Mouse (Mus musculus) olfactory bulb, adult 2 months (tissue): ENCODE measurements around the gene Mfsd13b.

ENCODE experiments used
- CTCF ChIP-seq: fragments of 200-500 bp; IDR thresholded peaks from 2 replicates; pipeline ENCODE4 v1.5.1; 2012; ENCODE audit warnings: low read depth, mild to moderate bottlenecking, low read length, moderate library complexity; ENCODE audit not compliant: insufficient read depth
- POLR2A ChIP-seq: fragments of 200-500 bp; IDR thresholded peaks from 2 replicates; pipeline ENCODE4 v1.6.1; 2012; ENCODE audit warnings: mild to moderate bottlenecking, low read depth, low read length, moderate library complexity; ENCODE audit not compliant: insufficient read depth

GRCm38 (mm10) chr7:121040595-121040994 is 58.3 kb downstream of the Mfsd13b start:
- TF ChIP-seq POLR2A = no peak
- no peak for TF ChIP-seq CTCF
